Mouse (Mus musculus) liver, embryonic 14.5 days (tissue): ENCODE measurements around the gene Anxa4.

Experiments used
- CTCF ChIP-seq: IDR thresholded peaks from 2 replicates; pipeline ENCODE4 v1.5.1; 2016; ENCODE audit warnings: antibody characterized with exemption, low read depth, control low read depth
- EP300 ChIP-seq: IDR thresholded peaks from 2 replicates; pipeline ENCODE4 v1.6.1; 2016; ENCODE audit warnings: antibody characterized with exemption, low read depth

- TF ChIP-seq EP300 (no peak), CTCF (no peak)
Observed at GRCm38 (mm10) chr6:86824401-86824800, 31.0 kb upstream of the Anxa4 start.
